Mouse (Mus musculus) lung, postnatal 0 days (tissue): Measurements from ENCODE around the gene Hs3st6. TPM values are rescaled to one million over a fixed set of nuclear protein-coding genes. Genes with fewer than 3 reads are reported as not detected.
"Not testable (repeated sequence)": the region's sequence is repeated elsewhere in the genome, so short reads cannot be mapped to it uniquely, and the experiment has no call there.

Experiments
- ATAC-seq: fragments of 200-750 bp; cut with Nextera tagmentation; 2 replicates; pipeline ENCODE4 v1.8.0; 2017; ENCODE audit warnings: moderate library complexity
- DNase-seq: peaks from one replicate; pipeline ENCODE4 v3.0.0-alpha.2; 2016; ENCODE audit warnings: low spot score
- H3K27ac ChIP-seq: fragments of 300-500 bp; sonication (generic); 2 replicates; pipeline ENCODE4 v1.5.1; 2014; ENCODE audit warnings: antibody characterized with exemption, mild to moderate bottlenecking, low read length, mixed read lengths
- H3K27me3 ChIP-seq: fragments of 300-500 bp; sonication (generic); replicated peaks from 2 replicates; pipeline ENCODE4 v1.6.1; 2014; ENCODE audit warnings: low read length, mixed read lengths; ENCODE audit not compliant: insufficient read depth
- H3K36me3 ChIP-seq: fragments of 300-500 bp; sonication (generic); 2 replicates; pipeline ENCODE4 v1.6.1; 2014; ENCODE audit warnings: low read length, mixed read lengths; ENCODE audit not compliant: insufficient read depth
- H3K4me1 ChIP-seq: fragments of 300-500 bp; sonication (generic); 2 replicates; pipeline ENCODE4 v1.6.1; 2014; ENCODE audit warnings: antibody characterized with exemption, low read depth, low read length, mixed read lengths; ENCODE audit not compliant: insufficient read depth
- H3K4me2 ChIP-seq: fragments of 300-500 bp; sonication (generic); replicated peaks from 2 replicates; pipeline ENCODE4 v1.6.1; 2014; ENCODE audit warnings: low read depth, mild to moderate bottlenecking, low read length, moderate library complexity, mixed read lengths
- H3K4me3 ChIP-seq: fragments of 300-500 bp; sonication (generic); 2 replicates; pipeline ENCODE4 v1.5.1; 2014; ENCODE audit warnings: low read depth, low read length
- H3K9ac ChIP-seq: fragments of 300-500 bp; sonication (generic); replicated peaks from 2 replicates; pipeline ENCODE4 v1.6.1; 2014; ENCODE audit warnings: low read depth, mild to moderate bottlenecking
- H3K9me3 ChIP-seq: fragments of 300-500 bp; sonication (generic); 2 replicates; pipeline ENCODE4 v1.6.1; 2016; ENCODE audit warnings: low read length, mixed read lengths
- CTCF ChIP-seq: IDR thresholded peaks from 2 replicates; pipeline ENCODE4 v1.5.1; 2016; ENCODE audit warnings: antibody characterized with exemption, mild to moderate bottlenecking
- EP300 ChIP-seq: IDR thresholded peaks from 2 replicates; pipeline ENCODE4 v1.6.1; 2016; ENCODE audit warnings: antibody characterized with exemption, mild to moderate bottlenecking, control low read depth
- WGBS: fragments of 180-500 bp; shearing (Covaris S2); extraction: QIAGEN DNeasy Blood & Tissue Kit; methylation state at CpG from one replicate; pipeline ENCODE4 v1.1.7; 2014; 5-methylcytosine and 5-hydroxymethylcytosine counted together
- polyA plus RNA-seq: library from polyadenylated mRNA; unstranded; fragments of >200 nt; fragmentation: Nextera tagmentation; extraction: Ambion mirVana; gene quantifications from 2 replicates; pipeline ENCODE4 v1.2.1, GENCODE M21; 2015

Gene Hs3st6
- polyA plus RNA-seq, 1 experiment from 2014 or later = 2.8 TPM

- no peak overlapping the region for H3K9ac ChIP-seq
- no peaks in the 10 kb centered on the region for H3K27me3 ChIP-seq
- DNase-seq (no peak), ATAC-seq (no peak)
- H3K9me3 ChIP-seq = no peaks in the 10 kb centered on the region
- 84% methylated on average over 6 of the region's 6 CpGs for WGBS
- TF ChIP-seq CTCF = no peak
- no peak for TF ChIP-seq EP300
- no peak overlapping the region for H3K27ac ChIP-seq
- H3K36me3 ChIP-seq = no peaks in the 10 kb centered on the region
- H3K4me3 ChIP-seq = no peak overlapping the region
- H3K4me1 ChIP-seq = peaks cover 3% of the 10 kb centered on the region; the same call in 1 of the 2 replicates
- no peak overlapping the region for H3K4me2 ChIP-seq
These were observed 37.2 kb upstream of the Hs3st6 start for GRCm38 (mm10) chr17:24715556-24715955.

GRCm38 (mm10) chr17:24716166-24716682 is 36.6 kb upstream of the Hs3st6 start:
- no peak for ATAC-seq
- WGBS = 95% methylated on average over 15 of the region's 15 CpGs
- no peak for DNase-seq
- Histone ChIP-seq H3K4me1 (peaks cover 3% of the 10 kb centered on the region; the same call in 1 of the 2 replicates), H3K27ac (no peak overlapping the region), H3K27me3 (no peaks in the 10 kb centered on the region), H3K36me3 (no peaks in the 10 kb centered on the region), H3K4me3 (no peak overlapping the region), H3K4me2 (no peak overlapping the region), H3K9me3 (no peaks in the 10 kb centered on the region), H3K9ac (no peak overlapping the region)
- TF ChIP-seq EP300 (no peak), CTCF (no peak)

GRCm38 (mm10) chr17:24717943-24718342 is 34.8 kb upstream of the Hs3st6 start, which contains the start of the genes Rnf151 and Rps2:
Rnf151 (minus strand) TSS chr17:24718063.
Rps2 (plus strand) TSS chr17:24718116.
- Histone ChIP-seq H3K27ac (no peak within 1 kb of the TSS), H3K4me1 (peaks cover 3% of the 10 kb centered on the region; the same call in 1 of the 2 replicates), H3K9me3 (no peaks in the 10 kb centered on the region), H3K9ac (peak within 1 kb of the TSS; percentile 95; the same call in 1 of the 2 replicates), H3K4me3 (no peak within 1 kb of the TSS), H3K36me3 (peaks cover 11% of the 10 kb centered on the region; the same call in 1 of the 2 replicates), H3K27me3 (no peaks in the 10 kb centered on the region), H3K4me2 (peak within 1 kb of the TSS; percentile 64)
- WGBS = 83% methylated on average over 4 of the region's 4 CpGs
- no peak for TF ChIP-seq EP300
- no peak for TF ChIP-seq CTCF
- ATAC-seq (no peak), DNase-seq (no peak)

- peak; percentile 39 for TF ChIP-seq CTCF
- Histone ChIP-seq H3K4me3 (peak overlapping the region; percentile 76), H3K36me3 (peaks cover 11% of the 10 kb centered on the region; the same call in 1 of the 2 replicates), H3K4me1 (peaks cover 10% of the 10 kb centered on the region; the same call in 1 of the 2 replicates), H3K4me2 (peak overlapping the region; percentile 64), H3K9ac (peak overlapping the region; percentile 95)
- H3K27me3 ChIP-seq, DNase-seq, H3K9me3 ChIP-seq, ATAC-seq, H3K27ac ChIP-seq: not testable (repeated sequence)
- WGBS = 55% methylated on average over 5 of the region's 5 CpGs
These were observed 33.9 kb upstream of the Hs3st6 start for GRCm38 (mm10) chr17:24718938-24719337.

- WGBS = 1% methylated on average over 61 of the region's 61 CpGs
These were observed 33.1 kb upstream of the Hs3st6 start for GRCm38 (mm10) chr17:24719494-24720222.

GRCm38 (mm10) chr17:24720616-24721015 is 32.2 kb upstream of the Hs3st6 start:
- DNase-seq = not testable (repeated sequence)
- WGBS = 1% methylated on average over 10 of the region's 11 CpGs

More at GRCm38 (mm10) chr17:24719494-24720222, 33.1 kb upstream of the Hs3st6 start:
- H3K4me2 ChIP-seq = peak overlapping the region; percentile 66
- H3K36me3 ChIP-seq = peaks cover 11% of the 10 kb centered on the region; the same call in 1 of the 2 replicates
- H3K9me3 ChIP-seq = no peaks in the 10 kb centered on the region
- DNase-seq (peak; percentile 99), ATAC-seq (peak; percentile 98)
- peak overlapping the region; percentile 76 for H3K4me3 ChIP-seq
- peaks cover 10% of the 10 kb centered on the region; the same call in 1 of the 2 replicates for H3K4me1 ChIP-seq
- H3K27ac ChIP-seq = peak overlapping the region; percentile 92
- H3K9ac ChIP-seq = peak overlapping the region; percentile 96
- H3K27me3 ChIP-seq = no peaks in the 10 kb centered on the region
- peak; percentile 25 for TF ChIP-seq CTCF
- TF ChIP-seq EP300 = peak; percentile 76

GRCm38 (mm10) chr17:24721383-24721955 is 31.3 kb upstream of the Hs3st6 start:
- peaks cover 10% of the 10 kb centered on the region; the same call in 1 of the 2 replicates for H3K4me1 ChIP-seq
- not testable (repeated sequence) for H3K9me3 ChIP-seq, H3K9ac ChIP-seq, H3K27me3 ChIP-seq, H3K27ac ChIP-seq, ATAC-seq, H3K4me3 ChIP-seq, DNase-seq
- H3K4me2 ChIP-seq = peak overlapping the region; percentile 66; the same call in 1 of the 2 replicates
- 38% methylated on average over 7 of the region's 7 CpGs for WGBS
- peaks cover 11% of the 10 kb centered on the region; the same call in 1 of the 2 replicates for H3K36me3 ChIP-seq

More at GRCm38 (mm10) chr17:24720616-24721015, 32.2 kb upstream of the Hs3st6 start:
- Histone ChIP-seq H3K9ac (peak overlapping the region; percentile 96), H3K36me3 (peaks cover 11% of the 10 kb centered on the region; the same call in 1 of the 2 replicates), H3K27ac (0 out of 2 replicates have a peak overlapping the region, but pooled peaks have one; percentile 92), H3K4me3 (peak overlapping the region; percentile 76), H3K4me2 (peak overlapping the region; percentile 66), H3K4me1 (peaks cover 10% of the 10 kb centered on the region; the same call in 1 of the 2 replicates)
- H3K27me3 ChIP-seq, ATAC-seq, H3K9me3 ChIP-seq: not testable (repeated sequence)
